Mouse (Mus musculus): ENCODE data around the gene Inip.
"Not testable (repeated sequence)": the region's sequence is repeated elsewhere in the genome, so short reads cannot be mapped to it uniquely, and the experiment has no call there.

Gene Inip

DNA sequence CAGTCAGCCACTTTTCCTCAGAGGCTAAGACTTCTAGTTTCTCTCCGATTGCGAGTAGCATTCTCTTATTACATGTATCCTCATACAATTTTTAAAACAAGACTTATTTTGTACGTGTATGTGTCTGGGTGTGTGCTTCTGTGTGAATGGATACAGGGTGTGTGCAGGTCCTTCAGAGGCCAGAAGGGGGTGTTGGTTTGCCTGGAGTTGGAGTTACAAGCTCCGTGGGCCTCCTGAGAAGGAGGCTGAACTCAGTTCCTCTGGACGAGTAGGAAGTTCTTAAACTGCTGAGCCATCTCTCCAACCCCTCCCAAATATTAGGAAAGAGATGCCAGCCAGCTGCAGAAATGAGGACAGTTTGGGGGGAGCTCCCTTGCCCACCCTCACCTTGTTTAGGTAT is 7.0 kb upstream of the Inip start:
- no peak for DNase-seq (ENCODE audit: low read depth, low spot score)

DNA sequence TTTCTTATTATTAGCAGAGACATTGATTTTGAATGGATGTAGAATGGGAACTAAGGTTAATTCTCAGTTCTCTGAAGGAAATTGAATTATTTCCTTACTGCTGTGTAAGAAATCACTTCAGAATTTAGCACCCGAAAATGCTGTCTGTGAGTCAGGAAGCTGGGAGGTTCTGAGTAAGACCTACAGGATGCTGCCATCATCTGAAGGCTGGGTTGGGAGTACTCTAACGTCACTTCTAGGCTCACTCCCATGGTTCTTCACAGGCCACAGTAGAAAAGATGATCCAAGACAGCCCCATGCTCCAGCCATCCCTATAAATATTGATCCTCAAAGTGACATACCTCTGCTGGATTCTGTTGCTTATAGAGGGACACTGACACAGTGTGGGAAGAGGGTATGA is 6.1 kb upstream of the Inip start:
- DNase-seq (ENCODE audit: low read depth, low spot score) = no peak

DNA sequence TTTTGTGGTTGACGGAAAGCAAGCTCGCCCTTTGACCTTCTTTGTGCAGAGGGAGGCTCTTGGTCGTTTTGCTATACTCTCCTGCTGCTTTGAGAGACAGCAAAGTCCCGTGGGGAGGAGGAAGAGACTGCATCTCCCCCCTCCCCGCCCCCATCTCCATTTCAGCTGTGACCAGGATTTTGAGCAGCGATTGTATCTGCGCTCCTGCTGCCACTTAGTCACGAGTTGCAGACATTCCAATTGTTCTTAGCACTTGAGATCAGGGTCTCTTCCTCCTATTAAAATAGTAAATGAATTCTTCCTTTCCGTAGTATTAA is 5.4 kb upstream of the Inip start:
- DNase-seq (ENCODE audit: low read depth, low spot score) = no peak

DNA sequence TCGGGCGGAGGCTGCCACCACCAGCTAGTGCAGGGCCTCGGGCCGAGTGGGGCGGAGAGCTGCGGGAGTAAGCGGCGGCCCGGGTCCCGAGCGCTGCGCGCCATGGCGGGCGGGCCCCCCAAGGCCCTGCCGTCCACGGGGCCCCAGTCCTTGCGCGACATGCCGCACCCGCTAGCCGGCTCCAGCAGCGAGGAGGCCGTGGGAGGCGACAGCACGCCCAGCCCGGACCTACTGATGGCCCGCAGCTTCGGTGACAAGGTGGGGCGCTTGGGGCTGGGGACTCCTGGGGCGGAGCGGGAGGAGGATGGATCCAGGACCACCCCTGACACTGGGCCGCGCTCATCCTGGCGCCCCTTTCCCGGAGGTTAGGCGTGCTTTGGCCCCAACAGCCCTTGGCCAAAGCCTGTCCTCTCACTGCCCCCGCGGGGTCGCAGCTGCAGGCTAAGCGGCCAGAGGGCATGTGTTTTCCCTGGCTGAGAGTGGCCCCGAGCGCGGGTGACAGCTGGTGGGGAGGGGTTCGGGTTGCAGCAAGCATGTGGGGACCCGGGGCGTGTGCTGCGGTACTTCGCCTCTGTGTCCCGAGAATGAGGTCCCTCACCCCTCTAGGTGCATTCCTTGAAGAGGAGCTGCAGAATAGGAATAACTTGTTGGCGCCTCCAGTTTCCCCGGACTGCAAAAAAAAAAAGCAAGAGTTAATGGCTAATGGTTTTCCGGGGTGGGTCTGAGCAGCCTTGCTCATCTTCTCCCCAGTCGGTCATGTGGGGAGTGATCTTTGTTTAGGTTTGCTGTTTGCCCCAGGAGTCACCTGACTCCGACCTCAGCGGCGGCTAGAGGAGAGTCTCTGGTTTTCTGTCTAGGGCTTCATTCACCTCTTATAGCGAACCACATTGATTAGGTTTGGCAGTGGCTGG is 4.8 kb upstream of the Inip start:
- no peak for DNase-seq (ENCODE audit: low read depth, low spot score)

DNA sequence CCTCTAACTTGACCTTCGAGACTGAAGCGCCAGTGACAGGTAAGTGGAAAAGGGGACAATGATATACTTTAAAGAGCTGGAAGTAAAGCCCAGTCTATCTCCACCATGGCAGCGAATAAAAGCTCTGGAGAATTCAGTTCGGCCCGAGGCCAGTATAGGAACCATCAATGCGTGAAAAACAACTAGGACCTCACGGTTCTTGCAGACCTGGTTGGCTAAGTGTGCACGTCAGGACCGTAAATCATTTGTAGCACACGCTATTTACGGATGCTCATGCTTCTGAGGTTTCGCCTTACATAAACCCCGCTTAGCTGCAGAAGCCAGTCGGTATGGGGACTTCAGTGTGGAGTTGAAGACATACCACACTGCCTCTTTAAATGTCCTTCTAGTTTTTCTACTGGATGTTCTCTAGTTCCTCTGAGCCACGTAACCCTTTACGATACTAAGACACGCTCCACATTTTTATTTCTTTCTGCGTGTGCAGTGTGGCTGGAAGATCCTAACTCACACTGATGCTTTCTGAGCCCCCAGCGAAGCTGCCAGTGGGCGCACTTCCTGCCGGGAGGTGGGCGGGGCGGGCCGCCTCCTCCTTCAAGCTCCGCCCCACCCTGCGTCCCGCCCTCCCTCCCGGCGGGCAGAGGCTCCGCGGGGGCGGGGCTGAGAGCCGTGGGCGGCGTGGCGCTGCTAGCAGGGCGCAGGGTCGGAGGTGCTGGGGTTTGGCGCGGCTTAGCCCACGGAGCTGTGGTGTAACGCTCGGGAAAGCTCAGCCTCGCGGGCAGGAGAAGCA is 4.0 kb upstream of the Inip start, which contains the start of gene Snx30:
Gene Snx30 (plus strand): TSS at position 660 of the 787 bp plus-strand sequence.
- peak; percentile 79 for DNase-seq (ENCODE audit: low read depth, low spot score)

DNA sequence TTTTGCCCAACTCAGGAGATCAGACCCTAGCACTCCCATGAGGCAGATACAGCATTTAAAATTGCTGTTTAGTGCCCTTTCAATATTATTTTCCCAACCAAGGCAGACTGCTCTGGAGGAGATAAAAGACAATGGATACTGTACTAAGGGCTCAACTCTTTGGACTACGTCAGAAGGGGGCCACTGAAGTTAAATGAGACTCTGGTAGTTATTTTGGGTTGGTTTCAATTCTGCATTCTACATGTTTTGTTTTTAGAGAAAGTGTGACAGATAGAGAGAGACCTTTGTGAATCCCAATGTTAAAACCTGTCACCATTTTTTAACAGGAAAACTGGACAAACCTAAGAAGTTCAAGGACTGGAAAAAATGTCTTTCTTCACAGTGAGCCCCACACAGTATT is 3.4 kb upstream of the Inip start:
- no peak for DNase-seq (ENCODE audit: low read depth, low spot score)

DNA sequence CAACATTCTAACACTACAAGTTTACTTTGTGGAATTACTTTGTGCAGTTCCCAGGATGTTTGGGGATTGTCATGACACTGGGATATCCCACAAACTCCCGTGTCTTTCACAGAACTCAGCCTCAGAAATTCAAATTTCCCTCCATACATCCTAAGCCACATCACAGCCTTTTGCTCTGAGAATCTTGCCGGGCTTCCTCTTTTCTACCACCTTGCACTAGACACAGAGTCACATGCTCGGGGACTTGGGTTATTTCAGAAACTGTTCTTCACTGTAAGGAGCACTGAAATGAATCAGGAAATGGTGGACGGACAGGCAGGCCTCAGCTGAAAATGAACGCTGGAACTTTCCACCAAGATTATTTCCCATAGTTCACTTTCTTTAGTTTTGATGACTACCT is 2.0 kb upstream of the Inip start:
- no peak for DNase-seq (ENCODE audit: low read depth, low spot score)

DNA sequence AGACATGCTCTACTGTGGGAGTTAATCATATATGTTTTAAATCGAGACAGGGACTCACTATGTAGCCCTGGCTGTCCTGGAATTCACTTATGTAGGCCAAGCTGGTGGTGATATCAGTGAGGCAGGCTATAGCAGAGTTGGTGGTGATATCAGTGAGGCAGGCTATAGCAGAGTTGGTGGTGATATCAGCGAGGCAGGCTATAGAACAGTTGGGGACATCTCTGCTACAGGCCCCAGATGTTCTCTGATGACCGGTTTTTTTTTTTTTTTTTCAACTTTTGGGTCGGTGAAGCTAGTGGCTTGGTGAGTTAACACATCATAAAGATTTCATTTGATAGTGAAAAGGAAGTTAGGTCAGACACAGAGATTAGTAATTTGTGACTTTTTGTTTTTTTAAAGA is 1.4 kb upstream of the Inip start:
- DNase-seq (ENCODE audit: low read depth, low spot score) = no peak

DNA sequence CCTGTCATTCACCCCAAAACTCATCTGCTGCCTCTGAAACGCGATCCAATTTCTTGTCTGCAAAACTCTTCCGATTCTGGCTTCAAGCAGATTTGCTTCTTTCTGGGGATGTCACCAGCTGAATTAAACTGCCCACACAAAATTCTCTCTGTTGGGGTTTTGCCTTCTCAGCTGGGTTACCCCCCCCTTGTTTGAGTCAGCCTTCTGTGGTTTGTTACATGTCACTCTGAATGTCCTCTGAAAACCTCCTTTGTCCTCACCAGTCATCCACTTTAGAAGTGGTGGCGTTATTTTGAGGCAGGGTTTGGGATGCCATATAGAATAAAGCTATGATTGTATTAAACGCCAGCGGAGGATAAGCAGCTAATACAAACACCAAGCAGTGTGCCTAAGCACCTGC is 718 bp upstream of the Inip start:
- DNase-seq (ENCODE audit: low read depth, low spot score) = no peak

DNA sequence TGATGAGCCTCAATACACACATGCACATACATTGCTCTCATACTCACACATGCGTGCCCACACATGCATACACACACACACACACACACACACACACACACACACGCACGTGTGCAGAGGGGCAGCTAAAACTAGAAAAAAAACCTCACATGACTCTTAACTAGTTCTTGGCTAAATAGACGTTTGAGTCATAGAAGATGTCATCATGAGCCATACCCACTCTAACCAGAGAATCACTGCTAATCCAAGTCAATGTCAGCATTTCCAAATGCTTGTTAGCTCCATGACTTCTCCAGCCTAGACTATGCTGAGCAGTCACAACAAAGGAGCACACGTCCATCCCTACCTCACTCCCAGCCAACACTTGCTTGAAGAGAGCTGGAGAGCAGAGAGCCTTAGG is 1.2 kb downstream of the Inip start:
- no peak for DNase-seq (ENCODE audit: low read depth, low spot score)

DNA sequence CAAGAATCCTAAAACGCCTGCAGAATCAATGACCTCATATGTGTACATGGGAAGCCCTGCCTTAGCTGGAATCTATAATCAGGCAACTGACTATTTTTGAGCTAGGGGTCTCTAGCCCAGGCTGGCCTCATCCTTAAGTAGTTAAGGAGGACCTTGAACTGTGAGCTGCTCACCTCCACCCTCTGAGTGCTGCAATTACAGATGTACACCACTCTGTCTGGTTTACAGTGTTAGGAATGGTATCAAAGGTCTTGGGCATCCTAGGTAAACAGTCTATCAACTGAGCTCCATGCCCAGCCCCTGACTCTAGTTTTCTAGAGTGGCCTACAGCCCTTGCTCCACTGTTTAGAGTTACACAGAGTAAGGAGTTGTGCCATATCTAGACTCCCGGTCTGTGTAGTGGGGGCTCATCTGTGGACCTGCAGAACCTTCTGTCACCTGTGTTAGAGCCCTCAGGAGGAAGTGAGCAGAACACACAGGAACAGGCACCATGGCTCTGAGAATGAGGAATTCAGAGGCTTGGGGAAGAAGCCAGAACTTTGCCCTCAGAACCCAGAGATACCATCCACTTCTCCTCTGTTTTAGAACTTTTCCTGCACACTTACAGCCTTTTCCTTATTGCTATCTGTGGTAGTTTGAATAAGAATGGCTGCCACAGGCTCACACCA is 5.5 kb downstream of the Inip start:
- no peak for DNase-seq (ENCODE audit: low read depth, low spot score)

DNA sequence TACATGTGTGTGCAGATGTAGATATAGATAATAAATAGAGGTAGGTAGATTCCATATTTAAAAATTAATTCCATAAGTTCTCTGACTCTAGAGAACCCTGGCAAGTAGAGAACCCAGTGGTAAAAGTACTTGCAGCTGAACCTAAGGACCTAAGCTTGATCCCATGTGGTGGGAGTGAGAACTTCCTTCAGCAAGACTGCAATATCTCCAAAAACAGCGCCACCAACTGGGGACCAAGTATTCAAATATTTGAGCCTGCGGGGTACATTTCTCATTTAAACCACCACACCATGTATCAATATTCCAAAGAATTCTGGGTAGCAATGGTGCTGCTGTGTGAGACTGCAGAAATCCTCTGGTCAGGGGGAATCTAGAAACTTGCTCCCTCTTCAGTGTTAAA is 7.3 kb downstream of the Inip start:
- DNase-seq (ENCODE audit: low read depth, low spot score) = no peak

DNA sequence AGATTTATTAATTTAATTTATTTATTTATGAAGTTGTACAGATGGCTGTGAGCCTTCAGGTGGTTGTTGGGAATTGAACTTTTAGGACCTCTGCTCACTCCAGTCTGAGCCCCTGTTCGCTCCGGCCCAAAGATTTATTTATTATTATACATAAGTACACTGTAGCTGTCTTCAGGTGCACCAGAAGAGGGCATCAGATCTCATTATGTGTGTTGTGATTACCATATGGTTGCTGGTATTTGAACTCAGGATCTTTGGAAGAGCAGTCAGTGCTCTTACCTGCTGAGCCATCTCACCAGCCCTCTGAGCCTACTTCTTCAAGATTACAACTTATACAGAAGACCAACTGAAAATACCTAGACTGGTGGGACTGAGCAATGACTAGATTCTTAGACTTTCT is 7.8 kb downstream of the Inip start:
- DNase-seq (ENCODE audit: low read depth, low spot score) = not testable (repeated sequence)

DNA sequence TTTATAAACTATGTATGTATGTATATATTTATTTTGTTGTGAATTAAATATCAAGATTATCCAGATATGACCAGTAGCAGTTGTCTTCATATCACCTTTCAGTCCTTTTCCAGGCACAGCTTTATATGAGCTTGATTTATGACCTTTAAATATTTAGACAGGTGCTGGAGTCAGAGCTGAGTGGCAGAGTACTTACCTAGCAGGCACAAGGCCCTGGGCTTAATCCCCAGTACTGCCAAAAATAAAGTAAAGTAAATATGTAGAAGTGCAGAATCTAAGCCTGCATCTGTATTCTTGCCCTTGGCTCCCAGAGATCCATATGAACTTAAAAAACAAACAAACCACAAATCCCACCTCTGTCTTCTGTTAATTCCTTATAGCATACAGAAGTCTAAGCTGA is 12.4 kb downstream of the Inip start:
- DNase-seq (ENCODE audit: low read depth, low spot score) = no peak

DNA sequence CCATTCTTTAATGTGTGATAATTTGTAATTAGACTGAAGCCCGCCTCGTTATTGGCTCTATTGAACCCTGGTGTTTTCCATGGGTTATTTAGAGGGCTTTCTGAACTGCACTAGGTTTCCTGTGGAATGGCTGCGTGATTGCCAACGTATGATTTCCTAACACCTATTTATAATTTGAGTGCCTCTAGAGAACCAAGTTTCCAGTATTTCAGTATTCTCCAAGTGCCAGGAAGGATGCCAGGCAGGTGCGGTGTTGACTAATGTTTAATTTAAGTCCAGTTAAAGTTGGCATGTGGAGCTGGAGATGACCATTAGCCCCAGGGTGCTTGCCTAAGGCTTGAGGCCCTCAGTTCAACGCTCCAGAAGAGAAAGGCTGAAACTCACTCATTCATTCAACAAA is 14.3 kb downstream of the Inip start:
- DNase-seq (ENCODE audit: low read depth, low spot score) = no peak

DNA sequence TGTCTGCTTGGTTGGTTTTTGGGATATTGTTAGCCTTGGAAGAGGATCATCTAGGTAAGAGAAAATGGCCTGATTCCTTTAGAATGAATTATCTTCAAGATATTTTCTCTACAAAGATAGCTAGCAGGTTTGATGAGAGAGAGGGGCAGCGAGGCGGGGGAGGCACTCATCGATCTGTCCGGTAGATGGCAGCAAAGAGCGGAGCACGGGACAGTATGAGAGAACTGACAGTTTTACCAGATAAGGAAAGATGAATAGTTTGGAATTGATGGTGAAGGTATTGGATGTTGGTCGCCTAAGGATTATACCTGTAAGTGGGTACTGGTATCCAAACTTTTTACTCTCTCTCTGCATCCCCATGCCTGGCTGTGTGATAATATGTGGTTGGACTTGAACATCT is 14.7 kb downstream of the Inip start:
- DNase-seq (ENCODE audit: low read depth, low spot score) = peak; percentile 42

DNA sequence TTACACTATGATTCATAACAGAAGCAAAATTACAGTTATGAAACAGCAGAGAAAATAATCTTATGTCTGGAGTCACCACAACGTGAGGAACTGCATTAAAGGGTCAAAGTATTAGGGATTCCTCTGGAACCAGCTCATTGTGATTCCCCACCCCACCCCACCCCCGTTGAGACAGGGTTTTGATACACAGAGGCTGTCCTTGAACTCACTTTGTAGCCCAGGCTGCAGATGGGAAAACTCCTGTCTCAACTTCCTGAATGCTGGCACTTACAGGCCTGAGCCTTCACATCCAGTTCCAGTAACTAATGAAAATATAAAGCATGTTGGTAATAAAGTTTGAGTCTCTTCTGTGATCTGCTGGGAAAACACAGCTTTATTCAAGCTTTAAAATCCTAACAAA is 16.0 kb downstream of the Inip start:
- no peak for DNase-seq (ENCODE audit: low read depth, low spot score)

DNA sequence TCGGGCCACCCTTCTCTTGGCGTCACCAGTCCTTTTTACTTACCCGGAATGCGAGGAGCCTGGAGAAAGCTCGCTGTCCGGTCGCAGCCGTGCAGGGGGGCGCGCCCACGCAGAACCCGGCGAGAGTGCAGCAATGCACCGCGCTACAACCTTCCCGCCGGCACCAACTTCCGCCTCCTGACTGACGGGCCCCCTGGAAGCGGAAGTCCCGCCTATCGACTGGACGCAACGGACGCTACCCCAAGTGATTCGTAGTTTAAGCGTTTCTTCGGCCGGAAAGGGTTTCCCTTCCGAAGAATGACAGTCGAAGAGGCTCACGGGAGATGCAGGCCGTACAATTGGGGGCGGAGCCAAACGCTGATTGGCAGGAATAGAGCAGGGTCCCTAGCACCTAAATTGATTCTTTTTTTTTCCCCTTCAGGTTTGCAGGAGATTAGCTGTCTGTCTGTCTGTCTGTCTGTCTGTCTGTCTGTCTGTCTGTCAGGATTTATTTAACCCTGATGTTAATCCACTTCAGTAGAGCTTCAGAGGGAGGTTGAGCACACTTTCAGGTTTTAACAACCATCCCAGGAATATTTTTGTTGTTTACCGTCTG is 17.6 kb downstream of the Inip start:
- DNase-seq (ENCODE audit: low read depth, low spot score) = peak; percentile 96

DNA sequence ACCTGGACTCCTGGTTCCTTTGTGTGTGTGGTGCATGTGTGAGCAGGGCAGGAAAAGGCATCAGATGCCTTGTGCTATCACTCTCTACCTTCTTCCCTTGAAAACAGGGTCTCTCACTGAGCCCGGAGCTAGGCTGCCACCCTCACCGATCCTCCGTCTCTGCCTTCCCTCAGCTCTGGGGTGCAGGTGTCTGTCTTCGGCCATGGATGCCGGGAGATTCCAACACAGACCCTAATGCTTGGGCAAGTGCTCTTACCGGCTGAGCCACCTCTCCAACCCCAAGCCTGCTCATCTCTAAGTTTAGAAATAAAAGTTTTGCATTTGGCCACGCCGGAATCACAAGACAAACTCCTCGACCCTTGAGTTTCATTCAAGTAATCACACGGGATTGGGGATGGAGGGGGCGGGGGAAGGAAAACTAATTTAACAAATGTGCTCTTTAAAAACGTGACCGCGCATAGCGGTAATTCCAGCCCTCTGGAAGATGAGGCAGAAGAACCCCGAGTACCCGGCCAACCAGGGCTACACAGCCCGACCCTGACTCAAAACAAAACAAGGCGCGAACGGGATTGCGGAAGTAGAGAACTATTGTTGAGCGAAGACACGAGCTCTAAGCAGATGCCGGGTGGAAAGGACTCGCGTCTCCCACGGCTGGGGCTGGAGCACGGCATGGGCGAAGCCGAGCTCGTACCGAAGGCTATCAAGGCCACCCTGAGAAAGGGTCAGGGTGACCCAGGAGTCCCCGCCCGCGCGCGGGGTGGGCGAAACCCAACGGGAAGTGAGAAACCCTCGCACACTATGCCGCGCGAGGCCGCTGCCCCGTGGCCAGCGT is 18.3 kb downstream of the Inip start:
- DNase-seq (ENCODE audit: low read depth, low spot score) = peak; percentile 19

DNA sequence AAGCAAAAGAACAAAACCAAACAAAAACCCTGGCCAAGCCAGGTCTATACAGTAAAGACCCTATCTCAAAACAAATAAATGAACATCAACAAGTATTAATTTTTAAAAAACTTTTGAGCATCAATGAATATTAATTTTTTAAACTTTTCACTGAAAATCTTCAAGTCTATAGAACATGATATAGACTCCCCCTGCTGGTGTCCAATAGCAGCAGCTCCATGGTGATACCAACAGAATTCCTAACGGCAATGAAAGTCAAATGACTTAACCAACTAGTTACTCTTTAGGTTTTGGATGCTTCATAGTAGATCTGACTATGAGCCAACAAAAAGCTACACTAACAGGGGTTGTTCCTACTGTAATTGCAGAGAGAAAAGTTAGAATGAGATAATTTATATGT is 20.8 kb downstream of the Inip start:
- DNase-seq (ENCODE audit: low read depth, low spot score) = no peak

DNA sequence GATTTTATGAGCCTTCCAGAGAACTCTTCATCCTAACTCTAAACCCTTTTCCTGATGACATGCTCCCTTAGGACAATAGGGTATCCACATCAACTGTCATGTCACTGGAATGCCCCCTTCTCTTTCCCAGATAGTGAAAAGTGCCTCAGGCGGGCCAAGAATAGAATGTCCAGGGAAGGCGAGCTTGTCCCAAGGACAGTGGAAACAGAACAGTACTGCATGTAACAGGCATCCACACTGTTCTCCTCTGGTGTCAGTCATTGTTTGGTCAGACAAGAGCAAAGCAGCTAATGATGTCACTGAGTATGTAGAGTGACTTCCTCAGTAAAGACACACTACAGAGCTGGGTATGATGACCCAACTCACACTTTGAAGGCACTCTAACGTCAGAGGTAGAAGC is 23.6 kb downstream of the Inip start:
- DNase-seq (ENCODE audit: low read depth, low spot score) = no peak

All from c-Kit-negative CD71-positive TER-119-positive erythroid progenitor cells, embryonic 14.5 days (primary cell).